Mouse (Mus musculus) urinary bladder, postnatal 4 days (tissue): ENCODE measurements around the gene Gm10772.
"Not testable (repeated sequence)": the region's sequence is repeated elsewhere in the genome, so short reads cannot be mapped to it uniquely, and the experiment has no call there.

Experiments used
- DNase-seq, 2 experiments: peaks; one replicate each; pipeline ENCODE4 v3.0.0; 2021 to 2022; ENCODE audit warnings: low spot score in 2 of 2

Gene Gm10772

DNA sequence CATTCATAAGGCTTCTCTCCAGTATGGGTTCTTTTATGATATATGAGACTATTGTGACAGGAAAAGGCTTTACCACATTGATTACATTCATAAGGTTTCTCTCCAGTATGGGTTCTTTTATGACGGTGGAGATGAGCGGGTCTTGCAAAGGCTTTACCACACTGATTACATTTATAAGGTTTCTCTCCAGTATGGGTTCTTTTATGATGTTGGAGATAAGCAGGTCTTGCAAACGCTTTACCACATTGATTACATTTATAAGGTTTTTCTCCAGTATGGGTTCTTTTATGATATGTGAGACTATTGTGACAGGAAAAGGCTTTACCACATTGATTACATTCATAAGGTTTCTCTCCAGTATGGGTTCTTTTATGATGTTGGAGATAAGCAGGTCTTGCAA lies at the start of gene Gm10772:
Gene Gm10772, minus strand, starts transcription at position 101 of the 400 bp plus-strand sequence.
- DNase-seq = not testable (repeated sequence)

DNA sequence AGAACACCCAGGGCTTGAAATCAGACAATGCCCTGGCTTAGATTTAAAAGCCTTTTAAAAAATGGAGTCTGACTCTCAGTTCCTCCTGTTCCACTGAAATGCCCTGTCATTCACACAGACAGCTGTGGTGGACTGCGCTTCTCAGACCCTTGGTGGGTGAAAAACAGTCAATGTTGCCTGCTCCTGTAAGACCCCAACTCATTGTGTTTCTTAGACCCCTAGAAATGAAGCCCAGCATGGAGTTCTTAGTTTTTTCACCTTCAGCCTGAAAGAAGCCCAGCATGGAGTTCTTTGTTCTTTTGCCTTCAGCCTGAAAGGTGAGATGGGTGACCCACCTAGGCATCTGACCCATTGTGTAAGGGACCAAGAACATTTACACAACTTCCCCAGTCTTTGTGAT lies 36.5 kb upstream of the Gm10772 start:
- not testable (repeated sequence) for DNase-seq

DNA sequence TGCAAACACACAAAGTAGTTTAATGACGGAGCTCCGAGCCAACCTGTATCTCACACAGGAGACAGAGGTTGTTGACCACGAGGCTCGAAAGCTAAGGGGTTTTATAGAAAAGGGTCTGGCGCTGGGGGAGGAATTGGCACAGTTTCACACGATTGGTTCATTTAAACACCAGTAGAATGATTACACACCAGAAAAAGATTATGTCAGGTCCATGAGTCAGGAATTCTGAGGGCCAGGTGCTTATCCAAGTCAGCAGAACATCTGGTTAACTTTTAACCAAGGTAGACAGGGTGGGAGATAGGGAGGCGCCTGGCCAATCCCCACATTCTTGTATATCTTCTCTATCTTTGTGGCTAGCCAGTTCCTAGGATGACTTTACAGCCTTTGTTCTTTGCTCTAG lies 35.8 kb upstream of the Gm10772 start:
- not testable (repeated sequence) for DNase-seq

DNA sequence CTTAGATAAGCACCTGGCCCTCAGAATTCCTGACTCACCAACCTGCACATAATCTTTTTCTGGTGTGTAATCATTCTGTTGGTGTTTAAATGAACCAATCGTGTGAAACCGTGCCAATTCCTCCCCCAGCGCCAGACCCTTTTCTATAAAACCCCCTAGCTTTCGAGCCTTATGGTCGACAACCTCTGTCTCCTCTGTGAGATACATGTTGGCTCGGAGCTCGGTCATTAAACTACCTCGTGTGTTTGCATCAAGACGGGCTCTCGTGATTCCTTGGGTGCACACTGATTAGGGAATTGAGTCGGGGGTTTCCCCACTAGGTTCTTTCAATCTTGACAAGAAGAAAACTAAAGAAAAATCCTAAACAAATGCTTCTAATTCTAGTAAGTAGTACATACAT lies 13.0 kb downstream of the Gm10772 start:
- no peak for DNase-seq

DNA sequence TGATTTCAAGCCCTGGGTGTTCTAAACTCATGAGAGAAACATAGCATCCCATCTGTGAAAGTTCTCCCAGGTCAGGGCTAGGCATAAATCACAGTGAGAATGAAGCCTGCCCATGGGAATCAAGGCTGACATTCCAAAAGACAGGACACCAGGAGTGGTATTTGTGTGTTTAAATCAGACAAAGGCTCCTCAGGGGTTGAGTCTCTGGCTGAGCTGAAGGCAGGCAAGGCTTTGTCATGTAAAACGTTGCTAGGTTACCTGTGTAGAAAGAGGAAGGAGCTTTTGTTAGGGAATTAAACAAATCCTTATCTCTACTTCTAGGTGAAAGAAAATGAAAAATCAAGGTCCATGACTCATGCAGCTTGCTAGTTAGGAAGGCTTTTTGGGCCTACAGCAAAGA lies 13.6 kb downstream of the Gm10772 start:
- DNase-seq = not testable (repeated sequence)

DNA sequence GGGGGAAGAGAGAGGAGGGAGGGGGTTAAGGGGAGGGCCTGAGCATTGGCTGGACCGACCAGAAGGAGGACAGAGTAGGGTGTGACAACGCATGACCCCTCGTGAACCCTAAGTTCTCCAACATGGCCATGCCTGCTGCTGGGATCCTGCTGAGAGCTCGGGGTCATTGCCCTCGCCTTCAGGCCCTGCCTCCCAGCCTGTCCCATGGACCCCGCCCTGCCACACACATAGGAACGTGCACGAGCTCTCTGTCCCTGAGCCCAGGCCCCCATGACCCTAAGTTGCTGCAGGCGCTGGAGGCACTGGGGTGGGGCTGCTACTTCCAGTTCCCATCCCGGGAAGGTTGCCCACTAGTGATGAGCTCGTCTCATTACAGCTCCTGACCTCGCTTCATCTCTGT lies 48.2 kb downstream of the Gm10772 start:
- DNase-seq = not testable (repeated sequence)
